In the genomic region with DNA sequence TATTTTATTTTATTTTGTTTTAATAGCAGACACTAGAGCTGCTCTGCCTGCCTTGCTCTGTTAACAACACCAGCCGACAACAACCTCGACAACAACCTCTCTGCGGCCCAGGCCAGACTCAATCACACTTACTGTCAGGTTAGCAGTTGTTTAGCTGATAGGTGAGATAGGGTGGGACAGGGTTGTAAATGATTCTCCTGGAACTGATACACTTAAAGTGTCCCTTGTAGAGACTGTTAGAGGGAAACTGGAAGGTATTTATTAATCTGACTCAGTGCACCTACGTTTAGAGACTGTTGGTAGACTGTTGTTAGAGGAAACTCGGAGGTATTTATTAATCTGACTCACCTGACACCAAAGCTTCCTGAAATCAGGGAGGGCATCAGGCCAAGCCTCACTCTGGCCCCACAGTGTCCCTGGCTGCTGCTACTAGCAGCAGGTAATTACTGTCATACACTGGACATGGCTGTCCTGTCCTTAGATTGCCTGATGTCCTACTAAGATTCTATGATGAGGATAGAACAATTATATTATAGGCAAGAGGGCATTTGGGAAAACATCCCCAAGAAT, we compare ENCODE assay signal across 20 mouse cellular contexts. TPM values are rescaled to one million over a fixed set of nuclear protein-coding genes. Genes with fewer than 3 reads are reported as not detected.
DNase-seq lines count a peak whose midpoint lies in the region; ATAC-seq and TF ChIP-seq lines count a peak whose summit lies in the region.
"Had no signal": no experiment of that assay in that cellular context is flagged by ENCODE, and none has a peak within 500 bp of the region (broad histone marks: within the 10 kb centered on the region; RNA-seq: fewer than 3 reads in every experiment).

No protein-coding gene starts in this region.

- no peak overlapping the region for H3K27ac ChIP-seq in liver, adult 2 months (replicated peaks; ENCODE audit: insufficient read depth, low read depth, low read length)
- no peak overlapping the region for H3K27ac ChIP-seq in liver, embryonic 12.5 days
- peak overlapping the region; percentile 85 for H3K27ac ChIP-seq in intestine, embryonic 16.5 days (ENCODE audit: low read length)
- H3K27ac ChIP-seq in kidney, embryonic 16.5 days (ENCODE audit: low read length) = 0 out of 2 replicates have a peak overlapping the region, but pooled peaks have one; percentile 49
- peak overlapping the region; percentile 21; the same call in 1 of the 2 replicates for H3K27ac ChIP-seq in stomach, embryonic 15.5 days
- H3K27ac ChIP-seq: embryonic facial prominence, embryonic 12.5 days; left cerebral cortex, adult 2 months; liver, embryonic 13.5 days had no signal

- no peaks in the 10 kb centered on the region for H3K27me3 ChIP-seq in liver, adult 2 months (ENCODE audit: control insufficient read depth, insufficient read depth, low read length)
- no peaks in the 10 kb centered on the region for H3K27me3 ChIP-seq in liver, embryonic 12.5 days (replicated peaks)
- no peaks in the 10 kb centered on the region for H3K27me3 ChIP-seq in intestine, embryonic 16.5 days (replicated peaks; ENCODE audit: control insufficient read depth, insufficient read depth, low read length)
- H3K27me3 ChIP-seq in kidney, embryonic 16.5 days (ENCODE audit: insufficient read depth, low read length) = no peaks in the 10 kb centered on the region
- no peaks in the 10 kb centered on the region for H3K27me3 ChIP-seq in stomach, embryonic 15.5 days (replicated peaks)
- H3K27me3 ChIP-seq: embryonic facial prominence, embryonic 12.5 days; liver, embryonic 13.5 days had no signal

- peak; percentile 67 for DNase-seq in liver, adult 2 months (ENCODE audit: extremely low read depth, low read depth, low spot score)
- DNase-seq in B cell, adult 2 months = no peak
- no peak for DNase-seq in cerebellum, postnatal 4 days (ENCODE audit: low spot score in 2 of 2)
- DNase-seq: cerebellum, adult 9-10 months; gastrocnemius, postnatal 36 days; left cerebral cortex, postnatal 4 days; liver, embryonic 13.5 days; lung, postnatal 10 days; right cerebral cortex, postnatal 14 days; thymus, postnatal 14 days had no signal

- 35% methylated on average over 5 of the region's 5 CpGs for WGBS in liver, adult 2 months
- WGBS in liver, embryonic 12.5 days (ENCODE audit: insufficient replicate concordance) = 58% methylated on average over 5 of the region's 5 CpGs
- 23% methylated on average over 5 of the region's 5 CpGs for WGBS in intestine, embryonic 16.5 days
- 56% methylated on average over 5 of the region's 5 CpGs for WGBS in kidney, embryonic 16.5 days
- WGBS in stomach, embryonic 15.5 days = 37% methylated on average over 5 of the region's 5 CpGs

- no peak for ATAC-seq in liver, embryonic 12.5 days
- ATAC-seq in intestine, embryonic 16.5 days = peak; percentile 86
- ATAC-seq in kidney, embryonic 16.5 days (ENCODE audit: low FRiP score, low TSS enrichment) = peak; percentile 53; the same call in 1 of the 2 replicates
- no peak for ATAC-seq in stomach, embryonic 15.5 days (ENCODE audit: insufficient read depth, low FRiP score, low read depth)
- no peak for ATAC-seq in frontal cortex, adult (ENCODE audit: low TSS enrichment)
- ATAC-seq: forebrain, embryonic 14.5 days had no signal

- no peaks in the 10 kb centered on the region for H3K9me3 ChIP-seq in liver, embryonic 12.5 days (replicated peaks)
- no peaks in the 10 kb centered on the region for H3K9me3 ChIP-seq in intestine, embryonic 16.5 days (ENCODE audit: control insufficient read depth, low read length)
- H3K9me3 ChIP-seq in kidney, embryonic 16.5 days (ENCODE audit: low read length) = no peaks in the 10 kb centered on the region
- H3K9me3 ChIP-seq in stomach, embryonic 15.5 days = no peaks in the 10 kb centered on the region
- H3K9me3 ChIP-seq: embryonic facial prominence, embryonic 12.5 days; liver, embryonic 13.5 days had no signal

- no peaks in the 10 kb centered on the region for H3K36me3 ChIP-seq in liver, adult 2 months (ENCODE audit: control insufficient read depth, insufficient read depth, low read length)
- H3K36me3 ChIP-seq in liver, embryonic 12.5 days = no peaks in the 10 kb centered on the region; the same call in 1 of the 2 replicates
- H3K36me3 ChIP-seq in intestine, embryonic 16.5 days (ENCODE audit: control insufficient read depth, insufficient read depth, low read length) = no peaks in the 10 kb centered on the region
- H3K36me3 ChIP-seq in kidney, embryonic 16.5 days (ENCODE audit: insufficient read depth, low read length) = peaks cover 3% of the 10 kb centered on the region; the same call in 1 of the 2 replicates
- H3K36me3 ChIP-seq in stomach, embryonic 15.5 days = no peaks in the 10 kb centered on the region
- H3K36me3 ChIP-seq: embryonic facial prominence, embryonic 12.5 days; liver, embryonic 13.5 days had no signal

- H3K4me3 ChIP-seq in liver, adult 2 months (ENCODE audit: insufficient read depth, low read depth, low read length) = no peak overlapping the region
- H3K4me3 ChIP-seq in liver, embryonic 12.5 days = no peak overlapping the region
- H3K4me3 ChIP-seq in intestine, embryonic 16.5 days (ENCODE audit: low read length) = no peak overlapping the region
- no peak overlapping the region for H3K4me3 ChIP-seq in kidney, embryonic 16.5 days (ENCODE audit: low read length)
- no peak overlapping the region for H3K4me3 ChIP-seq in stomach, embryonic 15.5 days (replicated peaks)
- H3K4me3 ChIP-seq: embryonic facial prominence, embryonic 12.5 days; left cerebral cortex, adult 2 months; liver, embryonic 13.5 days; megakaryocyte, embryonic 14.5 days; myocyte had no signal

- no peak for TF ChIP-seq CTCF in liver, adult 2 months (IDR thresholded peaks at IDR 0.05; ENCODE audit: low read depth, low read length)

- H3K4me2 ChIP-seq in liver, embryonic 12.5 days = no peak overlapping the region
- 0 out of 2 replicates have a peak overlapping the region, but pooled peaks have one; percentile 15 for H3K4me2 ChIP-seq in intestine, embryonic 16.5 days (ENCODE audit: low read depth, low read length)
- H3K4me2 ChIP-seq in kidney, embryonic 16.5 days (replicated peaks; ENCODE audit: low read depth, low read length) = no peak overlapping the region
- H3K4me2 ChIP-seq in stomach, embryonic 15.5 days = no peak overlapping the region
- H3K4me2 ChIP-seq: embryonic facial prominence, embryonic 12.5 days; liver, embryonic 13.5 days had no signal

- no peak for TF ChIP-seq POLR2A in liver, adult 2 months (IDR thresholded peaks at IDR 0.05; ENCODE audit: extremely low read depth, insufficient read depth, low read length)

- peaks cover 4% of the 10 kb centered on the region; the same call in 1 of the 2 replicates for H3K4me1 ChIP-seq in liver, adult 2 months (ENCODE audit: control insufficient read depth, insufficient read depth, low read length)
- no peaks in the 10 kb centered on the region for H3K4me1 ChIP-seq in liver, embryonic 12.5 days
- H3K4me1 ChIP-seq in intestine, embryonic 16.5 days (ENCODE audit: control insufficient read depth, insufficient read depth, low read length) = peaks cover 22% of the 10 kb centered on the region
- H3K4me1 ChIP-seq in kidney, embryonic 16.5 days (ENCODE audit: insufficient read depth, low read length) = peaks cover 9% of the 10 kb centered on the region
- peaks cover 3% of the 10 kb centered on the region; the same call in 1 of the 2 replicates for H3K4me1 ChIP-seq in stomach, embryonic 15.5 days
- H3K4me1 ChIP-seq: embryonic facial prominence, embryonic 12.5 days; liver, embryonic 13.5 days; megakaryocyte, embryonic 14.5 days had no signal

- no peak overlapping the region for H3K9ac ChIP-seq in liver, adult 2 months (ENCODE audit: low read depth, low read length)
- no peak overlapping the region for H3K9ac ChIP-seq in liver, embryonic 12.5 days
- peak overlapping the region; percentile 52 for H3K9ac ChIP-seq in intestine, embryonic 16.5 days (ENCODE audit: low read depth, low read length)
- H3K9ac ChIP-seq in kidney, embryonic 16.5 days (replicated peaks; ENCODE audit: low read length) = no peak overlapping the region
- H3K9ac ChIP-seq in stomach, embryonic 15.5 days = no peak overlapping the region
- H3K9ac ChIP-seq: embryonic facial prominence, embryonic 12.5 days; liver, embryonic 13.5 days had no signal

- H3K79me2 ChIP-seq in liver, adult 2 months (ENCODE audit: control insufficient read depth, insufficient read depth, low read length) = peaks cover 22% of the 10 kb centered on the region; the same call in 1 of the 2 replicates

RNA-seq across cellular contexts. Expression of a gene that starts 21.4 kb away (rescaled TPM):
- 14.0 and 18.5 TPM in 2 replicates for total RNA-seq in liver, adult 2 months (2014; rRNA removed)
- polyA plus RNA-seq in liver, adult 2 months (2012; rRNA removed) = 6.8 and 6.9 TPM in 2 replicates
- 4.6 and 5.5 TPM in 2 replicates for polyA plus RNA-seq in liver, embryonic 12.5 days (2016; fragmentation: Nextera tagmentation; extraction: Ambion mirVana)
- polyA plus RNA-seq in intestine, embryonic 16.5 days (2015; fragmentation: Nextera tagmentation; extraction: Ambion mirVana) = 95.3 and 105 TPM in 2 replicates
- 16.3 TPM in 2 replicates for polyA plus RNA-seq in kidney, embryonic 16.5 days (2015; fragmentation: Nextera tagmentation; extraction: Ambion mirVana)
- polyA plus RNA-seq in stomach, embryonic 15.5 days (2015; fragmentation: Nextera tagmentation; extraction: Ambion mirVana) = 29.2 and 38.2 TPM in 2 replicates

RNA-seq across cellular contexts. Expression of a gene that starts 37.1 kb away (rescaled TPM):
- 4.1 and 5.3 TPM in 2 replicates for total RNA-seq in liver, adult 2 months (2014; rRNA removed)
- polyA plus RNA-seq in liver, adult 2 months (2012; rRNA removed) = 1.9 and 2.5 TPM in 2 replicates
- 9.6 and 10.6 TPM in 2 replicates for polyA plus RNA-seq in liver, embryonic 12.5 days (2016; fragmentation: Nextera tagmentation; extraction: Ambion mirVana)
- 14.8 and 15.3 TPM in 2 replicates for polyA plus RNA-seq in intestine, embryonic 16.5 days (2015; fragmentation: Nextera tagmentation; extraction: Ambion mirVana)
- 19.6 and 19.9 TPM in 2 replicates for polyA plus RNA-seq in kidney, embryonic 16.5 days (2015; fragmentation: Nextera tagmentation; extraction: Ambion mirVana)
- polyA plus RNA-seq in stomach, embryonic 15.5 days (2015; fragmentation: Nextera tagmentation; extraction: Ambion mirVana) = 13.2 and 13.7 TPM in 2 replicates

RNA-seq across cellular contexts. Expression of a gene that starts 41.2 kb away (rescaled TPM):
- 0.81 and 1.0 TPM in 2 replicates for total RNA-seq in liver, adult 2 months (2014; rRNA removed)
- polyA plus RNA-seq in liver, adult 2 months (2012; rRNA removed) = 1.8 and 2.1 TPM in 2 replicates
- polyA plus RNA-seq in liver, embryonic 12.5 days (2016; fragmentation: Nextera tagmentation; extraction: Ambion mirVana) = 34.4 and 34.7 TPM in 2 replicates
- 21.1 and 22.5 TPM in 2 replicates for polyA plus RNA-seq in intestine, embryonic 16.5 days (2015; fragmentation: Nextera tagmentation; extraction: Ambion mirVana)
- polyA plus RNA-seq in kidney, embryonic 16.5 days (2015; fragmentation: Nextera tagmentation; extraction: Ambion mirVana) = 16.9 and 17.8 TPM in 2 replicates
- polyA plus RNA-seq in stomach, embryonic 15.5 days (2015; fragmentation: Nextera tagmentation; extraction: Ambion mirVana) = 17.1 and 17.5 TPM in 2 replicates

RNA-seq across cellular contexts. Expression of a gene that starts 41.4 kb away (rescaled TPM):
- 3.2 TPM in 2 replicates for total RNA-seq in liver, adult 2 months (2014; rRNA removed)
- polyA plus RNA-seq in liver, adult 2 months (2012; rRNA removed) = 3.3 and 5.0 TPM in 2 replicates
- 25.5 and 25.9 TPM in 2 replicates for polyA plus RNA-seq in liver, embryonic 12.5 days (2016; fragmentation: Nextera tagmentation; extraction: Ambion mirVana)
- 41.4 and 45.0 TPM in 2 replicates for polyA plus RNA-seq in intestine, embryonic 16.5 days (2015; fragmentation: Nextera tagmentation; extraction: Ambion mirVana)
- 63.7 and 73.2 TPM in 2 replicates for polyA plus RNA-seq in kidney, embryonic 16.5 days (2015; fragmentation: Nextera tagmentation; extraction: Ambion mirVana)
- polyA plus RNA-seq in stomach, embryonic 15.5 days (2015; fragmentation: Nextera tagmentation; extraction: Ambion mirVana) = 45.4 and 49.3 TPM in 2 replicates

Comparison
In these comparisons a context has a peak if more than half of its experiments do, and no peak if none do; other contexts are left out.
1. H3K27ac ChIP-seq: peak in intestine, embryonic 16.5 days (single experiment), kidney, embryonic 16.5 days (single experiment) and stomach, embryonic 15.5 days (single experiment); none in liver, adult 2 months (single experiment) and liver, embryonic 12.5 days (single experiment).
2. ATAC-seq: peak in intestine, embryonic 16.5 days (single experiment) and kidney, embryonic 16.5 days (single experiment); none in liver, embryonic 12.5 days (single experiment), stomach, embryonic 15.5 days (single experiment) and frontal cortex, adult (single experiment).